Comparison of ENCODE assay signal across 23 mouse cellular contexts in genomic region chr8:87166771-87167170, GRCm38 (mm10).
DNase-seq lines count a peak whose midpoint lies in the region; ATAC-seq lines count a peak whose summit lies in the region.
"Had no signal": no experiment of that assay in that cellular context is flagged by ENCODE, and none has a peak within 500 bp of the region (broad histone marks: within the 10 kb centered on the region; RNA-seq: fewer than 3 reads in every experiment).

No protein-coding gene starts in this region.

- no peaks in the 10 kb centered on the region for H3K4me1 ChIP-seq in hindbrain, embryonic 11.5 days (replicated peaks; ENCODE audit: control insufficient read depth, insufficient read depth, low read length)
- H3K4me1 ChIP-seq: embryonic facial prominence, embryonic 15.5 days; forebrain, embryonic 10.5 days; heart, embryonic 10.5 days; hindbrain, embryonic 13.5 days; intestine, embryonic 15.5 days had no signal

- no peak overlapping the region for H3K4me2 ChIP-seq in hindbrain, embryonic 11.5 days (replicated peaks; ENCODE audit: low read depth, low read length)
- H3K4me2 ChIP-seq: embryonic facial prominence, embryonic 15.5 days; hindbrain, embryonic 13.5 days; intestine, embryonic 15.5 days had no signal

- H3K4me3 ChIP-seq in hindbrain, embryonic 11.5 days (ENCODE audit: low read depth, low read length): no peak overlapping the region
- H3K4me3 ChIP-seq: embryonic facial prominence, embryonic 15.5 days; erythroblast, embryonic 14.5 days; forebrain, embryonic 10.5 days; gastrocnemius, adult 2 months; heart, embryonic 10.5 days; hindbrain, embryonic 13.5 days; intestine, embryonic 15.5 days had no signal

- WGBS in hindbrain, embryonic 11.5 days: 73% methylated on average over 1 of the region's 1 CpGs

- H3K27me3 ChIP-seq in hindbrain, embryonic 11.5 days (ENCODE audit: control insufficient read depth, insufficient read depth, low read length): no peaks in the 10 kb centered on the region
- H3K27me3 ChIP-seq: CH12.LX; embryonic facial prominence, embryonic 15.5 days; intestine, embryonic 15.5 days had no signal

- no peaks in the 10 kb centered on the region for H3K36me3 ChIP-seq in hindbrain, embryonic 11.5 days (ENCODE audit: control insufficient read depth, insufficient read depth, low read length)
- H3K36me3 ChIP-seq: embryonic facial prominence, embryonic 15.5 days; forebrain, embryonic 10.5 days; heart, embryonic 10.5 days; hindbrain, embryonic 13.5 days; intestine, embryonic 15.5 days had no signal

- no peak overlapping the region for H3K27ac ChIP-seq in hindbrain, embryonic 11.5 days (ENCODE audit: low read depth, low read length)
- H3K27ac ChIP-seq: embryonic facial prominence, embryonic 15.5 days; forebrain, embryonic 10.5 days; gastrocnemius, adult 2 months; heart, embryonic 10.5 days; hindbrain, embryonic 13.5 days; intestine, embryonic 15.5 days had no signal

- H3K9ac ChIP-seq in hindbrain, embryonic 11.5 days (ENCODE audit: low read depth, low read length): no peak overlapping the region
- H3K9ac ChIP-seq: embryonic facial prominence, embryonic 15.5 days; hindbrain, embryonic 13.5 days; intestine, embryonic 15.5 days had no signal

- ATAC-seq in hindbrain, embryonic 11.5 days (ENCODE audit: low FRiP score): no peak
- ATAC-seq: forebrain, embryonic 14.5 days; intestine, embryonic 15.5 days had no signal

- no peaks in the 10 kb centered on the region for H3K9me3 ChIP-seq in hindbrain, embryonic 11.5 days (ENCODE audit: control insufficient read depth, low read length)
- H3K9me3 ChIP-seq: embryonic facial prominence, embryonic 15.5 days; forebrain, embryonic 10.5 days; heart, embryonic 10.5 days; hindbrain, embryonic 13.5 days; intestine, embryonic 15.5 days had no signal

- DNase-seq in 3134 (ENCODE audit: extremely low read depth, insufficient read length, low spot score): peak; percentile 32
- DNase-seq in 3T3-L1 (ENCODE audit: low read depth, low spot score): peak; percentile 38
- peak; percentile 56 for DNase-seq in adrenal gland, postnatal 10 days
- peak; percentile 8 for DNase-seq in brain, adult 2 months (ENCODE audit: low read depth, low spot score)
- DNase-seq in hindbrain, embryonic 11.5 days (ENCODE audit: low spot score): no peak
- DNase-seq in lung, postnatal 25 days (ENCODE audit: low spot score): no peak
- DNase-seq: cerebellum, adult 11 months; cerebellum, adult 9-10 months; embryo, embryonic 11 days; gastrocnemius, adult 2 months; gastrocnemius, postnatal 36 days; heart, adult 11 months; heart, postnatal 10 days; heart, postnatal 4 days; kidney, adult 18-20 months had no signal

Comparison
In these comparisons a context has a peak if more than half of its experiments do, and no peak if none do; other contexts are left out.
1. DNase-seq: peak in 3134 (single experiment), 3T3-L1 (single experiment), adrenal gland, postnatal 10 days (single experiment) and brain, adult 2 months (single experiment); none in hindbrain, embryonic 11.5 days (single experiment) and lung, postnatal 25 days (single experiment).